Mouse (Mus musculus): Measurements from ENCODE around the gene Erich4. TPM values are rescaled to one million over a fixed set of nuclear protein-coding genes. Genes with fewer than 3 reads are reported as not detected.
A peak's percentile ranks its signal among the peaks of the same experiment; 100 is the strongest.

Erich4 gene
- polyA plus RNA-seq, 1 experiment from 2014 or later = 0.20 TPM

GRCm38 (mm10) chr7:25639754-25640153 lies 24.1 kb upstream of the Erich4 start:
- no peak for DNase-seq
- Histone ChIP-seq H3K27me3 (ENCODE audit: insufficient read depth, low read length) (no peaks in the 10 kb centered on the region), H3K27ac (ENCODE audit: low read depth) (no peak overlapping the region), H3K4me2 (ENCODE audit: low read depth, low read length) (no peak overlapping the region), H3K9me3 (ENCODE audit: low read length) (no peaks in the 10 kb centered on the region), H3K9ac (replicated peaks) (no peak overlapping the region), H3K36me3 (replicated peaks; ENCODE audit: insufficient read depth, low read length) (peaks cover 28% of the 10 kb centered on the region), H3K4me3 (ENCODE audit: low read depth, low read length) (no peak overlapping the region), H3K4me1 (ENCODE audit: insufficient read depth) (peaks cover 8% of the 10 kb centered on the region)
- no peak for ATAC-seq
- TF ChIP-seq EP300 (IDR thresholded peaks at IDR 0.05; ENCODE audit: low read depth) (no peak), CTCF (IDR thresholded peaks at IDR 0.05; ENCODE audit: low read depth) (no peak)
- 86% methylated on average over 4 of the region's 4 CpGs for WGBS (ENCODE audit: insufficient replicate concordance)

- Histone ChIP-seq H3K27me3 (ENCODE audit: insufficient read depth, low read length) (no peaks in the 10 kb centered on the region), H3K4me1 (ENCODE audit: insufficient read depth) (peaks cover 5% of the 10 kb centered on the region; the same call in 1 of the 2 replicates), H3K9ac (replicated peaks) (no peak overlapping the region), H3K36me3 (replicated peaks; ENCODE audit: insufficient read depth, low read length) (peaks cover 45% of the 10 kb centered on the region), H3K4me3 (ENCODE audit: low read depth, low read length) (no peak overlapping the region), H3K27ac (ENCODE audit: low read depth) (peak overlapping the region; percentile 68), H3K9me3 (ENCODE audit: low read length) (no peaks in the 10 kb centered on the region), H3K4me2 (ENCODE audit: low read depth, low read length) (no peak overlapping the region)
- TF ChIP-seq CTCF (IDR thresholded peaks at IDR 0.05; ENCODE audit: low read depth) = no peak
- no peak for TF ChIP-seq EP300 (IDR thresholded peaks at IDR 0.05; ENCODE audit: low read depth)
- 85% methylated on average over 5 of the region's 5 CpGs for WGBS (ENCODE audit: insufficient replicate concordance)
- ATAC-seq = no peak
- DNase-seq = no peak
These were observed 21.4 kb upstream of the Erich4 start for GRCm38 (mm10) chr7:25637099-25637498.

DNA sequence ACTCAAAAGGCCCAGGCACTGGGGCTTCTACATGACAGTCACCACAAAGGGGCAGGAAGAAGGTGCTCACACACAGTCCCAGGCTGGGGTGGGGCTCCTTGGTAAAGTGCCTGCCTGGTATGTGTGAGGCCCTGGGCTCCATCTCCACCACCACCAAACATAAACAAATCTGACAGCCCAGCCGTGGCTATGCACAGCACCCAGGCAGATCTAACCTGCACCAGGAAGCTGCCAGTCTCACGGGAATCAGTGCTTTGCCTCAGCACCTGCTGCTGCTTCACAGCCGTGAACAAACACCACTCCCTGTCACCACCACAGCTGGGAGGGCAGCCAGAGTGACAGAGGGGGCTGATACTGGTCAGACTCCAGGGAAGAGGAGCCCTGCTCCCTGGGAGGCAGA lies 20.7 kb upstream of the Erich4 start:
- peaks cover 50% of the 10 kb centered on the region for H3K36me3 ChIP-seq (replicated peaks; ENCODE audit: insufficient read depth, low read length)
- H3K4me3 ChIP-seq (ENCODE audit: low read depth, low read length) = no peak overlapping the region

DNA sequence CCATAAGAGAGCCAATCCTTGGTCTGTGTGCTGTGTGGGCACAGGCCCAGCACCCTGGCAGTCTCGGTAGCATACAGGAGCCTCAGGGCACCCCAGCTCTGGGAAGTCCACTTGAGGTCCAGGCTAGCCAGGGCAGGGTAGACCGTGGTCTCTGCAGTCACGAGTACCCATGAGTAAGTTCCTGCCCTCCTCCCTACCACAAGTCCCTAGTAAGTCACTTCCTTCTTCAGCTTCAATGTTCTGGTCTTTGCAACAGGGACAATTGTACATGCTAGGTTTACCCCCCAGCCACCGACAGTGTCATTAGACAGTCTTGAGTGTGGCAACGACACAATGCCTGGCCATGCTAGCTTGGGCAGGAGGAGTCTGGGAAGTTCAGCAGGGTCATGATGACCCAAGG lies 17.0 kb upstream of the Erich4 start:
- peaks cover 18% of the 10 kb centered on the region for H3K4me1 ChIP-seq (ENCODE audit: insufficient read depth)
- H3K9me3 ChIP-seq (ENCODE audit: low read length) = no peaks in the 10 kb centered on the region
- H3K27ac ChIP-seq (ENCODE audit: low read depth) = peak overlapping the region; percentile 73
- H3K27me3 ChIP-seq (ENCODE audit: insufficient read depth, low read length) = no peaks in the 10 kb centered on the region
- H3K9ac ChIP-seq (replicated peaks) = no peak overlapping the region
- no peak overlapping the region for H3K4me3 ChIP-seq (ENCODE audit: low read depth, low read length)
- peak; percentile 18; the same call in 1 of the 2 replicates for ATAC-seq
- WGBS (ENCODE audit: insufficient replicate concordance) = 40% methylated on average over 5 of the region's 5 CpGs
- H3K4me2 ChIP-seq (ENCODE audit: low read depth, low read length) = no peak overlapping the region
- DNase-seq = no peak
- TF ChIP-seq EP300 (IDR thresholded peaks at IDR 0.05; ENCODE audit: low read depth) = no peak
- no peak for TF ChIP-seq CTCF (IDR thresholded peaks at IDR 0.05; ENCODE audit: low read depth)
- H3K36me3 ChIP-seq (replicated peaks; ENCODE audit: insufficient read depth, low read length) = peaks cover 56% of the 10 kb centered on the region

More for the DNA sequence above, 20.7 kb upstream of the Erich4 start:
- ATAC-seq (peak; percentile 46), DNase-seq (peak; percentile 52)
- 71% methylated on average over 3 of the region's 3 CpGs for WGBS (ENCODE audit: insufficient replicate concordance)
- Histone ChIP-seq H3K4me2 (ENCODE audit: low read depth, low read length) (no peak overlapping the region), H3K9ac (replicated peaks) (no peak overlapping the region; the same call in 1 of the 2 replicates), H3K9me3 (ENCODE audit: low read length) (no peaks in the 10 kb centered on the region), H3K4me1 (ENCODE audit: insufficient read depth) (peaks cover 5% of the 10 kb centered on the region; the same call in 1 of the 2 replicates), H3K27me3 (ENCODE audit: insufficient read depth, low read length) (no peaks in the 10 kb centered on the region), H3K27ac (ENCODE audit: low read depth) (peak overlapping the region; percentile 73)
- no peak for TF ChIP-seq CTCF (IDR thresholded peaks at IDR 0.05; ENCODE audit: low read depth)
- TF ChIP-seq EP300 (IDR thresholded peaks at IDR 0.05; ENCODE audit: low read depth) = no peak

DNA sequence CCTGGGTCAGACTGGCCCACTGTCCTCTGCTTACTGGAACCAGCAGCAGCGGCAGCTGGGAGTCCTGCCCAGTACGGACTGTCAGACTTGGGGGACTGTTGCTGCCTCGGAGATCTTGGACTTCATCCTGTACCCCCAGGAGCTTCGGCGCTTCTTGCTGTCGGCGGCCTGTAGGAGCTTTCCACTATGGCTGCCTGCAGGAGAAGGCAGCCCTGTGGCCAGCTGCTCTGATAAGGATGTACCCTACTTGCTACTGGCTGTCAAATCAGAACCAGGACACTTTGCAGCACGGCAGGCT lies 12.6 kb upstream of the Erich4 start:
- Histone ChIP-seq H3K9me3 (ENCODE audit: low read length) (no peaks in the 10 kb centered on the region), H3K27me3 (ENCODE audit: insufficient read depth, low read length) (no peaks in the 10 kb centered on the region), H3K4me2 (ENCODE audit: low read depth, low read length) (peak overlapping the region; percentile 76), H3K4me1 (ENCODE audit: insufficient read depth) (peaks cover 31% of the 10 kb centered on the region), H3K4me3 (ENCODE audit: low read depth, low read length) (peak overlapping the region; percentile 50), H3K9ac (replicated peaks) (peak overlapping the region; percentile 70), H3K27ac (ENCODE audit: low read depth) (0 out of 2 replicates have a peak overlapping the region, but pooled peaks have one; percentile 41), H3K36me3 (replicated peaks; ENCODE audit: insufficient read depth, low read length) (peaks cover 51% of the 10 kb centered on the region)
- TF ChIP-seq EP300 (IDR thresholded peaks at IDR 0.05; ENCODE audit: low read depth) (no peak), CTCF (IDR thresholded peaks at IDR 0.05; ENCODE audit: low read depth) (no peak)
- DNase-seq (no peak), ATAC-seq (no peak)
- WGBS (ENCODE audit: insufficient replicate concordance) = 61% methylated on average over 8 of the region's 8 CpGs

- H3K9me3 ChIP-seq (ENCODE audit: low read length) = no peaks in the 10 kb centered on the region
- TF ChIP-seq EP300 (IDR thresholded peaks at IDR 0.05; ENCODE audit: low read depth) (no peak), CTCF (IDR thresholded peaks at IDR 0.05; ENCODE audit: low read depth) (no peak)
- H3K27ac ChIP-seq (ENCODE audit: low read depth) = peak overlapping the region; percentile 41
- peaks cover 28% of the 10 kb centered on the region for H3K4me1 ChIP-seq (ENCODE audit: insufficient read depth)
- DNase-seq (peak; percentile 75), ATAC-seq (peak; percentile 43)
- H3K36me3 ChIP-seq (replicated peaks; ENCODE audit: insufficient read depth, low read length) = peaks cover 45% of the 10 kb centered on the region
- 19% methylated on average over 33 of the region's 38 CpGs for WGBS (ENCODE audit: insufficient replicate concordance)
- H3K27me3 ChIP-seq (ENCODE audit: insufficient read depth, low read length) = no peaks in the 10 kb centered on the region
- peak overlapping the region; percentile 70 for H3K9ac ChIP-seq (replicated peaks)
- peak overlapping the region; percentile 50 for H3K4me3 ChIP-seq (ENCODE audit: low read depth, low read length)
- peak overlapping the region; percentile 76 for H3K4me2 ChIP-seq (ENCODE audit: low read depth, low read length)
These were observed 12.0 kb upstream of the Erich4 start for GRCm38 (mm10) chr7:25627431-25628322.

All from liver, postnatal 0 days (tissue).